Mouse (Mus musculus) ovary, adult 18-20 months (tissue): ENCODE measurements around the gene Trim63.
"Not testable (repeated sequence)": the region's sequence is repeated elsewhere in the genome, so short reads cannot be mapped to it uniquely, and the experiment has no call there.

ENCODE experiments used
- DNase-seq: peaks from one replicate; pipeline ENCODE4 v3.0.0; 2022; ENCODE audit warnings: low spot score, mixed read lengths

Gene Trim63

DNA sequence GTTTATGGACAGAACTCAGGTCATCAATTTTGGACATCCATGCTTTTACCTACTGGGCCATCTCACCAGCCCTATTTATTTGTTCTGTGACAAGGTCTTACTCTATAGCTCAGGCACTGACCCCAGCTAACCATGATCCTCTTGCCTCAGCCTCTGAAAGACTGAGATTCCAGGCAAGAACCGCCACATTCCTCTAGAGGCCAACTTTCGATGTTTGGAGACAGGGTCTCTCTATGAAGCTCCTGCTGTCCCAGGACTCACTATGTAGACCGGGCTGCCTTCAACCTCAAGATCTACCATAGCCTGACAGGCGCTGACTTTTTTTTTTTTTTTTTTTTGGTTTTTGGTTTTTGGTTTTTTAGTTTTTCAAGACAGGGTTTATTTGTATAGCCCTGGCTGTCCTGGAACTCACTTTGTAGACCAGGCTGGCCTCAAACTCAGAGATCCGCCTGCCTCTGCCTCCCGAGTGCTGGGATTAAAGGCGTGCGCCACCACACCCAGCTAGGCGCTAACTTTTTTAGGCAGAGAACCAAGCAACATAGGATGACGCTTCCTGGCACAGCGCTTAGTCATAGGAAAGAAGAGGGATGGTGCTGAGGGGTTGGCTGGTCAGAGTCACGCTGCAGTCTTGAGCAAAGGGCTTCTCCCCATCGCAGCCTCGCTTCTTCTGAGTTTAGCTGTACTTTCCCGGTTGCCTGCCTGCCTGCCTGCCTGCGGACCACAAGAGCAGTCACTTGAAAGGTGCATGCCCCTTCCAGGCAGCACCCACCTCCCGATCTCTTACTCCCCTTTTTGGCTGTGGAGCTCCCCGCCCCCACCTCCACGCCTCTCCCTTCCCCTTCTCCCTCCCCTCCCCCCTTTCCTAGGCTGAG is 16.1 kb upstream of the Trim63 start:
- DNase-seq: no peak

DNA sequence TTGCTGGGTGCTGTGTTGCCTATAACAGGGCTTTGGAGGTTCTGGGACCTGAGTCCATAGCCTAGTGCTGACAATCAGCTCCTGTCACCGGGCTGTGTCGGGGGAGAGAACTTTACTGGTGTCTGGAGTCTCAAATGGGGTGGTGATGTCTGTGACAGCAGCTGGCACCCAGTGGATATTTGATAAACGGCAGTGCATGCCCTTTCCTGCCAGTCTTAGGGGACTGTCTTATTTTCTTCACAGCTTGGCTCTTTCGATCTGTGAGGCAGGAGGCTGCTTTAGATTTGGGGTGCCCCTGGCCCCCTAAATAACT is 15.5 kb upstream of the Trim63 start:
- DNase-seq: no peak

DNA sequence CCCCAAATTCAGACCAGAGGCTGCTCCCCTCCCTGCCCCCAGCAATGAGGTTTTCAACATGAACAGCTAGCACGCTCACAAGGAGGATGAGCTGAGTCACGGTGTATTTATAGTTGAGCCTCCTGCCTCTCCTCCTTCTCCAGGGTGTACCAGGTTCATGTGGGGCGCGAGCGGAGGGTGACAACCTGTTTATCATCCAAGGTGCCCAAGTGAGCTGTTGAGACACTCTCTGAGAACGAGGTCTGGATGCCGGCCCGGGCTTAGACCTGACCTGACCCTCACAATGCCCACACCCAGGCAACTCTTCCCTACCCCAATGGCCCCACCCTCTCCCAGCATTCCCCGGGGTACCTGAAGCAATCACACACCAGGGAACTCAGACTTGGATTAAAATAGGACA is 14.6 kb upstream of the Trim63 start:
- DNase-seq: no peak

DNA sequence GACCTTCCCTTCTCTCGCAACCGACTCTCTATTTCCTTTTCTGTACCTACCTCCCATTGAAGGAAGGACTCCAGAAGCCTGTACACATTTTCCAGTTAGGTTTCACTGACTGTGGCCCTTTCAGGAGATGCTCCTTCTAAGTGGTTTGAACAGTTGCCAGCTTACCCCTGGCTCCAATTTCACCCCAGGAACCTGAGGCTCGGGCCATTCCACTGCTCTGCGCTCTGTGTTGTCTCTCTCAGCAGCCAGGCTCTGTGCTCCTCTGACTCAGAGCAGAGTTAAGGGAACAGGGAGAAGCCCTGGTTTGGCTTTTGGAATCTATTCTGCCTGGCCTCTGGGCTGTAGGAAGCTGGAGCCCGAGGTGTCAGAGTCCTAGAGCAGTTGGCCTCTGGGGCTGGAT is 12.8 kb upstream of the Trim63 start:
- DNase-seq: no peak

DNA sequence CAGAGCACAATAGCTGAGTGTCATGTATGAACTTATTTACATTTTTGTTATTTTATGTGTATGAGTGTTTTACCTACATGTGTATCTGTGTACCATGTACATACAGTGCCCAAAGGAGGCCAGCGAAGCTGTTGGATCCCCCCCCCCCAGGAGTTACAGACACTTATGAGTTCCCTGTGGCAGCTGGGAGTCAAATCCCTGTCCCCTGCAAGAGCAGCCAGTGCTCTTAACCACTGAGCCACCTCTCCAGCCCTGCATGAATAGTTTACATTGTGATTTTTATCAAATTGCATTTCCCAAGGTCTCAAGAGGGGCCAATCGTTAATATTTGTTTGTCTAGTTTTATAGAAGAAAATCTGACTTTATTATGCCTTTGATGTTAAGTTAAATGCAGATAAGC is 8.0 kb upstream of the Trim63 start:
- DNase-seq: no peak

DNA sequence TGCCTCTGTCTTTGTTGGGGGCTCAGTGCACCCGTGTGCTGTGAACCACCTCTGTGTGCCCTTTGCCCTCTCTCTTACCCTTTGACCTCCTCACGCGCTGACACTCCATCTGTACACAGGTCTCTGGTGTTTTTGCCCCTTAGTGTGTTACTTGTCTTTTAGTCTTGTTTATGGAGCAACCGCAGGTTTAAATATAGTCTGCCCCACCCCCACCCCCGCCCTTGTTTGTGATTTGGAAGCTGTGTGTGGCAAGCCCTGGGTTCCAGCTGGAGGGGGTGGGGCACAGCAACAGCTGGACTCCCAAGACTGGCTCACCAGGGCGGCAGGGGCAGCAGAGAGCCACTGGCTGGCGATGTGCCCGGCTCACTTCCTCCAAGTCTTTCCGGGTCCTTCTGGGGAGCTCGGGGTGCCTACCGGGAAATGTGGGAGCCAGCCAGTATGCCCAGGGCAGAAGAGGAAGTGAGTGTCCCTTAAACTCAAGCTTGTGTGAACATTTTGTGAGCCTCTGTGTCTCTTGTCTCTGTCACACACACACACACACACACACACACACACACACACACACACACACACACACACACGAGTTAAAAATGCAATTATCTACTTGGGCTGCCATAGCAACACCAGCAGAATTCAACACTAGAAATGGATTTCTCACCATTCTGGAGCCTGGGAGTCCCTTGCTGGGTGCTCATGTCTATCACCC is 7.4 kb upstream of the Trim63 start:
- peak; percentile 52 for DNase-seq

DNA sequence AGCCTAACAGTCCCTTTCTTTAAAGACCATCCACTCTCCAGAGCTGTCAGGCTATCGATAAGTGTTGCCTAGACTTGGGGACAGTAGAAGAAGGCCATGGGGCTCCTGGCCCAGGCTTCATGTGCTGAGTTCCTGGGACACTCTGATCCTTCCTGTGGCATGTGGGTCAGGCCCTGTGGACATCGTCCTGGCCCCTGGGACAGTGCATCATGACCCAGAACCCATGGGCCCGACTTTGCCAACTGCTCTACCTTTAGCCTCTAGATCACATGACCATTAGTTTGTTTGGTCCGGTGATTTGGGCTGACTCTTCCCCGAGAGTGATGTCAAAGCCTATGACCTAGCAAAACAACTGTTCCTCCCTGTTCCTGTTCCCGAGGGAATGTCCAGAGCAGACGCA is 4.8 kb upstream of the Trim63 start:
- no peak for DNase-seq

DNA sequence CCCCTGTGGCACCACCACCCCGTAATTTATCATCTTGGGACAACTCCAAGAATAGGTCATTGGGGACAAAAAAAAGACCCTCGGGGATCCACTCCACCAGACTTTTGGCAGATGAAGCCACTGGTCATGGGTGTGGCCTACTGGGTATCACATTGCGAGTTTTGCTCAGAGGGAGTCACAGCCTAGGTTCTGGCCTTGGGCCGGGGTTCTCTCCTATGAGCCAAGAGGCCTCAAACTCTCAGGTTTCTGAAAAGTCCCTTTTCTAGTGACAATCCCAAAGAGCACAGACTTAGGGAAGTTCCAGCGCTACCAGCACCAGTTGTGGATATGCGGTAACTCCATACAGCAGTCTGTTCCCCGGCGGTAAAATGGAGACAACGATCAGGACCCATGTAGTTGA is 4.3 kb upstream of the Trim63 start:
- no peak for DNase-seq

DNA sequence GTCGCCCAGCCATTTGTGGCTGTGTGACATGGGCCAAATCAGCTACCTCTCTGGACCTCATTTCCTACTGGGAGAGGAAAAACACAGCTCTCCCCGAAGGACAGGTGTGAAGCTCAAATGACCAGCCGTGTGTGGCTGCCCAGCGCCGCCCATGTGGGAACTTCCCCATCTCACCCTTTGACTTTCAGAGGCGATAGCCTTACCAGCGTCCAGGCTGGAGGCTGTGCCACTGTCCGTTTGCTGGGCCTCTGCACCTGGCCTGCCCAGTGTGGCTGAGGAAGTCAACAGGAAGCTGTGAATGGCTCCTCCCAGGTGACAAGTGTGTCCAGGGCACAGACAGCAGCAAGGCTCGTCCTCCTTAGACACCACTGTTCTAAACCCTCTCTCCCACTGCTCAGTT is 3.1 kb upstream of the Trim63 start:
- DNase-seq: no peak

DNA sequence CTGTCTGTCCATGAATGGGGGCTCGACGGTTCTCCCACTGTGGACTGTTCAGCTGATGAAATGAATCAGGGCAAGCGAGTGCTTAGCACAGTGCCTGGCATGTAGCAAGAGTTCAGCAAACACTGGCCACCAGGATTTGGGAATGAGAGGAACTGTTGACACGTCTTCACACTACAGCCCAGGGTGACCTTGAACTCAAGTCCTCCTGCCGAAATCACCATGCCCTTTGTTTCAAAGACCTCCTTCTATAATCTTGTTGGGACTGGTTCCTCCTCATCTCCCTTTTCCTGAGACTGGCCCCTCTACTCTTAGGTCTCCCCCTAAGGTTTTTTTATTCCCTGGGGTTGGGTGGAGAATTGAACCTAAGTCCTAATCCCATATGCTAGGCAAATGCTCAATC is 2.6 kb upstream of the Trim63 start:
- DNase-seq: no peak

DNA sequence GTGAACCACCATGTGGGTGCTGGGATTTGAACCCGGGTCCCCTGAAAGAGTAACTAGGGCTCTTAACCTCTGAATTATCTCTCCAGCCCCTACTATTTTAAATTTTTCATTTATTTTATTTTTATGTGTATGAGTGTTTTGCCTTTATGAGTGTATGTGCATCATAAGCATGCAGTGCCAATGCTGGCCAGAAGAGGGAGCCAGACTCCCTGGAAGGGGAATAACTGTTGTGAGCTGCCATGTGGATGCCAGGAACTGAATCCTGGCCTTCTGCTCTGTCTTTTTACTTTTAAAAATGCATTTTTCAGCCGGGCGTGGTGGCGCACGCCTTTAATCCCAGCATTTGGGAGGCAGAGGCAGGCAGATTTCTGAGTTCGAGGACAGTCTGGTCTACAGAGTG is 2.0 kb upstream of the Trim63 start:
- DNase-seq: no peak

DNA sequence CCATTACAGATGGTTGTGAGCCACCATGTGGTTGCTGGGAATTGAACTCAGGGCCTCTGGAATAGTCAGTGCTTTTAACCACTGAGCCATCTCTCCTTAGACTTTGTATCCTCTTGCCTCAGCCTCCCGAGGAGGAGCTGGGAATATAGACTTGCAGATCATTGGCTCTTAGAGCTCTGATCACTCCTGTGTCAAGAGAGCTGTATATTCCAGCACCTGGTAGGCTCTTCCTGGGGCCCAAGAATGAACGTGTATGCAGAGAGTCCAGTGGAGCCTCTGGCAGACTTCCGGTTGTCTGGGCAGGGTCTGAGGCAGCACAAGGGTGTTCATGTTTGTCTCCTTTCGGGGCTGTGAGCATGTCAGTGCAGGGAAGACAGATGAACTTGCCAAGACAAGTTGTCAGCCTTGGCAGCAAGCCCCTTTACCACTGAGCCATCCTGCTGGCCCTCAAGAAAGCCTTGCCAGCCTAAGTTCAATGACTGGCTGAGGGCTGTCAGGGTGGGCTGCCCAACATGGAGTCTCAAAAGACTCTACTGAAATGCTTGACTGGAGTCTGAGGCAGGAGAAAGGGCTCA is 752 bp upstream of the Trim63 start:
- no peak for DNase-seq

DNA sequence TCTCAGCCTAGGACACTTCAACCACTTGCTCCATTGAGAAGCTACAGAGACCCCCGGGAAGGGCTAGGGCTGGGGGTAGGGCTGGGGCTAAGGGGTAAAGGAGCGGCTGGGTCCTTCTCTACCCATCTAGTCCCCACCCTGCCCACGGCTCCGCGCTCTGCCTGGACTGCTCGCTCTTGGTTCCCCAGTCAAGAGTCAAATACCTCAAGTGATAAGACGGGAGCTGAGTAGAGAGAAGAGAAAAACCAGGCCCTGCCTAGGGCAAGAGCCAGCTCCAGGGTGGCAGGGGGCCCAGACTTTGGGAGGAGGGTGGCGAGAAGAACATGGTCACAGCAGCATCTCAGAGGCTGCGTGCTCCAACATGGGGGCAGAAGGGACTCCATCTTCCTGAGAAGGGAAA is 550 bp downstream of the Trim63 start:
- DNase-seq: no peak

DNA sequence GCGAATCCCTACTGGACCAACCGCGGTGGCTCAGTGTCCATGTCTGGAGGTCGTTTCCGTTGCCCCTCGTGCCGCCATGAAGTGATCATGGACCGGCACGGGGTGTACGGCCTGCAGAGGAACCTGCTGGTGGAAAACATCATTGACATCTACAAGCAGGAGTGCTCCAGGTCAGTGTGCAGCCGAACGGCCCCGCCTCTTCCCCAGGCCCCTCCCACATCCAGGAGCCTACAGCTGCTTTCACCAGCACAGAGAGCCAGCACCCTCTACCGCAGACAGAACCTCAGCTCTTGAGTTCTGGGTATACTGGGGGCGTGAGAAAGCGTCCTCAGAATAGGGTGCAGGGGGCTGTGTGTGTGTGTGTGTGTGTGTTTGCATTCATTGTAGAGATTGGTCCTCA is 1.5 kb downstream of the Trim63 start:
- DNase-seq: no peak

DNA sequence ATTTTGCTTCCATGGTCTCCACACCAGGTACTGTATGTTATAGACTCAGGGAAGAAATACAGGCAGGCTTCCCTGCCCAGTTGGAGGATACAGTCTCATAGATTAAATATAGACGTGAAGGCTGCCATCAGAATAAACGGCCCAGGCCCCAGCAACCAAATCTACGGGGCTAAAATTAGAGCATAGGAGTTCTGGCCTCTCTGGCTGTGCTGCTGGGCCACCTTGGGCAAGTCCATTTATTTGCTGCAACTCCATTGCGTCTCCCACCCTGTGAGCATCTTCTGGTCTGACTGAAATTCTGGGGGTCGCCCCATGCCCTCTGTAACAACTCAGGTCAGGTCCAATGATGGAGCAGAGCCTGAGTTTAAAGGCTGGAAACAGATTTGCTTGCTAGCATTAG is 4.2 kb downstream of the Trim63 start:
- no peak for DNase-seq

DNA sequence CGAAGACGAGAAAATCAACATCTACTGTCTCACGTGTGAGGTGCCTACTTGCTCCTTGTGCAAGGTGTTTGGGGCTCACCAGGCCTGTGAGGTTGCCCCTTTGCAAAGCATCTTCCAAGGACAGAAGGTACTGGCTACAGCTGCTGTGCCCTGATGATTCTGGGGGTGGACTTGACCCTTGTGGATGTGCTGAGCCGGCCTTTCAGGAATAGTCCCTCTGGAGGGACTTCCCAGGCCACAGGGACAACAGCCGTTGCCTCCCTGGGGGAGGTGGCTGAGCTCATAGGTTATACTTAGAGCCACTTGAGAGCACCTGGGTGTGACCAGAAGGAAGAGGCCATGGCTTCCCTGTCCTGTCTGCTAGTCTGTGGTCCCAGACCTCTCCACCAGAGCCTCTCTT is 4.8 kb downstream of the Trim63 start:
- DNase-seq: no peak

DNA sequence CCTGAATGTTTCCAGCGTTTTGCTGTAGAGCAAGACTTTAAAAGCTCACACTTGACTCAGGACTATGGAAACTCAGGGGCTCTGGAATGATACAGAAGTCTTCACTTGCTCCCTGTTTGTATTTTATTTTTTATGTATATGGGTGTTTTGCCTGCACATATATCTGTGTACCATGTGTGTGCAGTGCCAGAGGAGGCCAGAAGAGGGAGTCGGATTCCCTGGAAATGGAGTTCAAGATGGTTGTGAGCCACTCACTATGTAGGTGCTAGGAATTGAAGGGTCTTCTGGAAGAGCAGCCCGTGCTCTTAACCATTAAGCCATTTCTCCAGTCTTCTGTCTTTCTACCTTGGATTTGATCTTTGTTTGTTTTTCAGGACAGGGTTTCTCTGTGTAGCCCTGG is 6.6 kb downstream of the Trim63 start:
- no peak for DNase-seq

DNA sequence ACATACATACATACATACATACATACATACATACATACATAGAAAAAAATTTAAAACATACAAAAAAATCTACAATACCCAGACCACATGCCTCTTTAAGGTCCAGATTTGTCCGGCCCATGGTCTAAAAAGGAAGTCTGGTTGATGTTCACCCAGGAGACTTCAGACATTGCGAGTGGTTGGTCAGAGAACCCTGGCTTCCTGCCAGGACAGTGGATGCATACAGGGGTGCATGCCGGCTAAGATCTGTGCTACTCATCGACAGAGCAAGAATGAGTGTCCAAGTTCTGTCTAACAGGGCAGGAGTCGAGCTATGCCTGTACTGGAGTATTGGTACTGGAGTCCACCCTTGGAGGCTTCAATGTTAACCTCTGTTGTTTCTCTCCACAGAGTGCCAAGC is 9.7 kb downstream of the Trim63 start:
- DNase-seq: no peak

DNA sequence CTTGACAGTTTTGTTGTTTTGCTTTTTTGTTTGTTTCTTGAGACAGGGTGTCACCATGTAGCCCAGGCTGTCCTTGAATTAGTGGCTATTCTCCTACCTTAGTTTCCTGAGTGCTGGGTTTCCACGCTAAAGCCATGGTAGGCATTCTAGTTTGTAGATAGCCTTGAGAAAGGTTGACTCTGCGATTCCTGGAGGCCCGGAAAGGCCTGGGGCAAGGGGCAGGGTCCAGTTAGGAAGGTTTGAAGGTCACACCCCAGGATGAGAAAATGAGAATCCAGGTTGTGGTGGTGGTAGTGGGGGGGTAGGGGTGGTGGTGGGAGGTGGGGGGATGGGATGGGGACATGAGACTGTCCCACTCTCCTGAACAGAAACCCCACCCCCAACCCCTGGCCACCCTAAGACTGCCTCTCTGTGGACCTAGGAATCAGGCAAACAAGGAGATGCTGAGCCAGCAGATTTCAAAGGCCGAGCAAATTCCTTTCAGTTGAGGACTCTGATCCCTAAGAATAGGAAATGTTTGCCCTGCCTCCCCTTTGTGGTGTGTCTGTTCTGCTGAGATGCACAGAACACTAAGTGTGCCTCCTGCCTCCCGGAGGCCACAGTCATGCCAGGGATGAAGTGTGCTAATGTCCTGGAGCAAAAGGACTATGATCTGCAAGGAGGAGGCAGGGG is 12.1 kb downstream of the Trim63 start:
- no peak for DNase-seq

DNA sequence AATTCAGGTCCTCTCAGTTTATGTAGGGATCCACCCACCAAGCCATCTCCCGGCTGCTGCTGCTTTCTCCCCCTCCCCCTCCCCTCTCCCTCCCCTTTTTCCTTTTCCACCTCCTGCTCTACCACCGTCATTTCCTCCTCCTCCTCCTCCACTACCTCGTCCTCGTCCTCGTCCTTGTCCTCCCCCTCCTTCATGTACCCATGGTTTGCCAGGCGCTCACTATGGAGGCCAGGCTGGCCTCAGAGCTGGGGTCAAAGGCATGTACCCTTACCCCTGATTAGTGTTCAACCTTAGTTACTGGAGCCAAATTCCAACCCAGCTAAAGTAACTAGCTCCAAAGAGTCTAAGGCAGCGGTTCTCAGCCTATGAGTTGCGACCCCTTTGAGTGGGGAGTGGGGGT is 13.2 kb downstream of the Trim63 start:
- no peak for DNase-seq

DNA sequence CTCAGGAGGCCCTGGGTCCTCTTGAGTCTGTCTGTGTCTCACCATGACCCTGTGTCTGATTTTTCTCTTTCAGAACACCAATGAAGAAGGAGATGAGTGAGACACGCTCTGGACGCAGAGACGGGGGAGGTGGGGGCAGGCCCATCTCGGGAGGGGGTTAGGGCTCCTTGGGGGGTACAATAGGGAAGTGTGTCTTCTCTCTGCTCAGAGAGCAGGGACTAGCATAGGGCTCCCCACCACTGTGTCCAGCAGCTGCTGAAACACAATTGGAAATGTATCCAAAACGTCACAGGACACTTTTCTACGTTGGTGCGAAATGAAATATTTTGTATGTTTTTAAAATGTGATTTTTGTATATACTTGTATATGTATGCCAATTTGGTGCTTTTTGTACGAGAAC is 13.9 kb downstream of the Trim63 start:
- DNase-seq: no peak

DNA sequence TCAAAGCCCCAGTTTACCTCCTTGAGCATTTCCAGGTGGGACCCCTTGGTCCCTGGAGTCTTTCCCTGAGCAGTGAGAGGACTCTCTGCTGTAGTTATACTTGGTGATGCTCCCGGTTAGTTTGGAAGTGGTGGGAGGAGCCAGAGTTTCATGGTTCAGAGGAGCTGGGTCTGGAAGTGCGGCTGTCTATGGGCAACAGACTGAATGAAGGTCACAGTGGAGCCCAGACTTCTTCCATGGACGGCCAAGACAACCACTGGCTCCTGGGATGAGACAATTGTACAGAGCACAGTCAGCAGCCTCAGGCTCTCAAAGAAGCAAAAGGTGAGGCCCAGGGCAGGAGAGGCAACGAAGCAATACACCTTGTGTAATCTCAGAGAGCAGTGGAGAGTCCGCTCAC is 15.4 kb downstream of the Trim63 start:
- no peak for DNase-seq

DNA sequence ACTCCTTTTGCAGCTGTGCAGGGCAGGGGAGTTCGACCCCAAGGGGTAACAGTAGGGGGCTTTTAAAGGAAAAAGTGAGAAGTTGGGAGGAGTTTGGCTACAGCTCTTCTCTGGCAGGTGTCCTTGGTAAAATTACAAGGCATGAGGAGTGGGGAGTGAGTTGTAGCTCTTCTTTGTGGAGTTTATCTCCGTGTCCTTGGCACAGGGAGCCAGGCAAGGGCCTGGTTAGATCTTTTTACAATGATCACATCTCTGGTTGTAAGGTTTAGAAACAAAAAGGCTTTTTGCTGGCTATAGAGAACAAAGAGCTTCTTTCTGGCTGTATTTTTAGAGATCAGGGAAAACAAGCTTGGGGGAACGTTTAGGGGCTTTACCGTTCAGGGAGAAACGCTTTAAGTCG is 26.3 kb downstream of the Trim63 start:
- DNase-seq: not testable (repeated sequence)
